Mouse (Mus musculus) ES-E14 (cell line): ENCODE measurements at regions not wholly inside any gene's neighbourhood (a gene's known extent, or its start where the extent isn't known, plus 50 kb on each side); places are given as distances from the start of the nearest gene placed in this dataset.

Source experiments
- DNase-seq: peaks from one replicate; pipeline ENCODE4 v3.0.0-alpha.2; 2013; ENCODE audit warnings: low read depth, low spot score
- H3K27ac ChIP-seq: 2 replicates; pipeline ENCODE4 v1.5.1; 2012; ENCODE audit warnings: low read depth, mild to moderate bottlenecking, low read length, moderate library complexity, mixed read lengths; ENCODE audit not compliant: poor library complexity, insufficient read depth, severe bottlenecking
- H3K36me3 ChIP-seq: 2 replicates; pipeline ENCODE4 v1.6.1; 2012; ENCODE audit warnings: mild to moderate bottlenecking, low read length, moderate library complexity, mixed read lengths; ENCODE audit not compliant: control insufficient read depth, poor library complexity, insufficient read depth, severe bottlenecking
- H3K4me1 ChIP-seq, 2 experiments: fragments of 150-350 bp in 1 of 2; sonication (generic) in 1 of 2; 2 replicates each; pipeline ENCODE4 v1.6.1; 2012; ENCODE audit warnings: low read length in 2 of 2, mild to moderate bottlenecking in 1 of 2, mixed read lengths in 1 of 2; ENCODE audit not compliant: control insufficient read depth in 2 of 2, insufficient read depth in 2 of 2, poor library complexity in 1 of 2
- H3K4me3 ChIP-seq, 2 experiments: fragments of 150-350 bp in 1 of 2; sonication (generic) in 1 of 2; 2 replicates each; pipeline ENCODE4 v1.5.1; 2012; ENCODE audit warnings: low read length in 2 of 2, low read depth in 1 of 2, mild to moderate bottlenecking in 1 of 2, mixed read lengths in 1 of 2; ENCODE audit not compliant: insufficient read depth in 1 of 2, poor library complexity in 1 of 2, severe bottlenecking in 1 of 2
- H3K9ac ChIP-seq: 2 replicates; pipeline ENCODE4 v1.6.1; 2012; ENCODE audit warnings: low read depth, mild to moderate bottlenecking, low read length, mixed read lengths; ENCODE audit not compliant: poor library complexity, insufficient read depth, severe bottlenecking
- H3K9me3 ChIP-seq: fragments of 150-350 bp; sonication (generic); 2 replicates; pipeline ENCODE4 v1.6.1; 2012; ENCODE audit warnings: low read depth, mild to moderate bottlenecking, low read length; ENCODE audit not compliant: control insufficient read depth, insufficient read depth
- CHD2 ChIP-seq: IDR thresholded peaks from 2 replicates; pipeline ENCODE4 v1.6.1; 2014; ENCODE audit warnings: mild to moderate bottlenecking, low read depth, low read length, inconsistent platforms
- HCFC1 ChIP-seq: IDR thresholded peaks from 2 replicates; pipeline ENCODE4 v1.6.1; 2012; ENCODE audit warnings: low read length, inconsistent platforms, borderline replicate concordance; ENCODE audit not compliant: insufficient read depth
- MAFK ChIP-seq: IDR thresholded peaks from 2 replicates; pipeline ENCODE4 v1.6.1; 2014; ENCODE audit warnings: mild to moderate bottlenecking, low read depth, low read length, inconsistent platforms; ENCODE audit not compliant: insufficient read depth
- ZC3H11A ChIP-seq: IDR thresholded peaks from 2 replicates; pipeline ENCODE4 v1.6.1; 2012; ENCODE audit warnings: low read depth, mild to moderate bottlenecking, inconsistent platforms, low read length, borderline replicate concordance
- ZNF384 ChIP-seq: IDR thresholded peaks from 2 replicates; pipeline ENCODE4 v1.6.1; 2012; ENCODE audit warnings: low read depth, low read length, inconsistent platforms
- in situ Hi-C, 2 experiments: fragments of 600-800 bp; cut with MboI; formaldehyde crosslinking; loops; one replicate each; pipeline ENCODE4 v1.15.1; 2025; ENCODE audit warnings: low sequenced_read_pairs in 2 of 2, inconsistent platforms in 1 of 2; ENCODE audit not compliant: unreplicated experiment in 2 of 2

DNA sequence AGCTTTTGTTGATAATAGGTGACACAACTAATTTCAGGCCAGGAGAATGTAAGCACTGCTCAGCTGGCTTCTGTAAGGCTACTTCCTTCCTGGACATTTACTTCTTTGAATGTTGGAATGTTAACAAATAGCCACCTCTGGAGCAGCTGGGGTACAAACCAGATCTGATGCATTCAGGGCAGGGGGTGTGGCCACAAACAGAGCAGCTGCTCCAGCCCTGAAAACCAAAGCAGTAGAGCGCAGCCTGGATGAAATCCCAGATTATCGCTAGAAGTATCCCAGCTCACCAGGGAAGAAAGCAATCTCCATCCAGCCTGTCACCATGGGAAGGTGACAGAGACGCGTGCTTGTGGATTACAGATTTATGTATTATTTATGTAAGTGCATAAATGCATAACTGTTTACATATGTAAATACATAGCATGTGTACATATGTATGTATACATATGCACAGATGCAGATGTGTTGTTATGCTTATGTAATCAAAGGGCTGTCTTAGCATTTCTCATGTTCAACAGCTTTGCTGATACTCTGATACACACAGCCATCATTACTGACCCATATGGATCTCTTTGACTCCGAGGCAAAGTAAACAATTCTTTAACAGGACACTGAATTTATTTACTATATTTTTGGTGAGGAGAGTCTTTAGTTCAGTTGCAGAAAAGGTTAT is 143.5 kb downstream of the 1700129C05Rik start:
- no peaks in the 10 kb centered on the region for H3K4me1 ChIP-seq
- in situ Hi-C loops, result no loop called here

DNA sequence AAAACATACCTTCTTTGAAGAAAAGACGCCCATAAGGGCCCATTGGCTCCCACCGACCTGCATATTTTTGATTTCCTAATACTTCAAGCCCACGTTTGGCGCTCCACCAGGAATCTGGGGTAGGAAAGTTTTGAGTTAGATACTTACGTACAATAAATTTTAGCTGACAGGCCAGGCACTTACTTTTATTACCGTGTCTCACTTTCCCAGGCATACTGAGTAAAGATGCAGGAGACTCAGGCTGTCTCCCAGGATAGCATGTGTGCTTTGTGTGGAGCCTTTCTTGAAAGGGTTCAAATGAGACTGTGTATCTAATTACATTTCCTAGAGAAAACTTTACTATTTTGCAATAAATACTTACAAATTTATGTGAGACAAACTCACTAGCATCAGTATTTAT is 147.7 kb downstream of the 1700129C05Rik start:
- TF ChIP-seq CHD2 (no peak), HCFC1 (no peak)
- in situ Hi-C loops, result no loop called here
- DNase-seq, result no peak

More for the DNA sequence above, 143.5 kb downstream of the 1700129C05Rik start:
- no peaks in the 10 kb centered on the region for H3K36me3 ChIP-seq
- DNase-seq, result no peak
- TF ChIP-seq ZC3H11A (no peak), HCFC1 (no peak), ZNF384 (no peak), MAFK (no peak), CHD2 (no peak)
- H3K9me3 ChIP-seq, result no peaks in the 10 kb centered on the region
- H3K27ac ChIP-seq, result no peak overlapping the region
- H3K4me3 ChIP-seq, result no peak overlapping the region
- no peak overlapping the region for H3K9ac ChIP-seq

GRCm38 (mm10) chr14:58989644-58990217 is 153.0 kb downstream of the 1700129C05Rik start:
- H3K4me1 ChIP-seq, result no peaks in the 10 kb centered on the region
- no peak for DNase-seq
- H3K36me3 ChIP-seq, result no peaks in the 10 kb centered on the region
- no peak overlapping the region for H3K27ac ChIP-seq
- in situ Hi-C loops, result no loop called here
- no peak overlapping the region for H3K9ac ChIP-seq
- H3K4me3 ChIP-seq, result no peak overlapping the region
- no peaks in the 10 kb centered on the region for H3K9me3 ChIP-seq
- no peak for TF ChIP-seq MAFK
- no peak for TF ChIP-seq ZC3H11A
- no peak for TF ChIP-seq HCFC1
- TF ChIP-seq ZNF384, result no peak
- TF ChIP-seq CHD2, result no peak

More for the DNA sequence above, 147.7 kb downstream of the 1700129C05Rik start:
- no peak overlapping the region for H3K9ac ChIP-seq
- H3K36me3 ChIP-seq, result no peaks in the 10 kb centered on the region
- H3K4me1 ChIP-seq, result no peaks in the 10 kb centered on the region
- H3K4me3 ChIP-seq, result no peak overlapping the region
- no peak overlapping the region for H3K27ac ChIP-seq
- no peaks in the 10 kb centered on the region for H3K9me3 ChIP-seq

- Histone ChIP-seq H3K4me3 (no peak overlapping the region), H3K36me3 (no peaks in the 10 kb centered on the region), H3K9ac (no peak overlapping the region), H3K4me1 (no peaks in the 10 kb centered on the region), H3K9me3 (no peaks in the 10 kb centered on the region), H3K27ac (no peak overlapping the region)
- TF ChIP-seq MAFK (no peak), ZC3H11A (no peak), HCFC1 (no peak), ZNF384 (no peak), CHD2 (no peak)
- DNase-seq, result no peak
- in situ Hi-C loops, result no loop called here
These were observed 155.0 kb downstream of the 1700129C05Rik start for GRCm38 (mm10) chr14:58987688-58988087.

DNA sequence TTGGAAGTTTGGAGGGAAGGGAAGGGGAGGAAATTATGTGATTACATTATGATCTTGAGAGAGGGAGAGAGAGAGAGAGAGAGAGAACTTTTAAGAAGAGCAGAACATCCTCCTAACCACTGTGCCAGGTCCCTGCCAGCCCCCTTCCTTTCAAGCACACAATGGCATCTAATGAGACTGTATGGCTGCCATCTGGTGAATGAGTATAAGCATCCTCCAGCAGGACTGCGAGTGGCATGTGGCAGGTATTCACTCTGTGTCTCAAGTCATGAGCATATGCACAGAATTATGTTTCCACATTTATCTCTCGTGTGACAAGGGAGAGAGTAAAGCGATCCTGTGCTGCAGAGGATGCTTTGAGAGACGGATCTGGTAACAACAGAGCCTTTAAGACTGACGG is 156.9 kb downstream of the 1700129C05Rik start:
- H3K4me3 ChIP-seq, result no peak overlapping the region
- H3K9ac ChIP-seq, result no peak overlapping the region
- no peak for DNase-seq
- H3K36me3 ChIP-seq, result no peaks in the 10 kb centered on the region
- in situ Hi-C loops, result no loop called here
- no peak overlapping the region for H3K27ac ChIP-seq
- TF ChIP-seq CHD2 (no peak), HCFC1 (no peak)
- no peaks in the 10 kb centered on the region for H3K9me3 ChIP-seq
- no peaks in the 10 kb centered on the region for H3K4me1 ChIP-seq
